Mouse (Mus musculus): ENCODE results near the gene Dhodh.

- TF ChIP-seq MYOG (IDR thresholded peaks at IDR 0.05; ENCODE audit: control insufficient read depth, extremely low read depth, insufficient read length) (no peak), CTCF (IDR thresholded peaks at IDR 0.05; ENCODE audit: control insufficient read depth, insufficient read depth, insufficient read length) (no peak)
These were observed 24.0 kb upstream of the Dhodh start for GRCm38 (mm10) chr8:109632498-109632897.
